ENCODE assay signal across 15 mouse cellular contexts in the genomic region with DNA sequence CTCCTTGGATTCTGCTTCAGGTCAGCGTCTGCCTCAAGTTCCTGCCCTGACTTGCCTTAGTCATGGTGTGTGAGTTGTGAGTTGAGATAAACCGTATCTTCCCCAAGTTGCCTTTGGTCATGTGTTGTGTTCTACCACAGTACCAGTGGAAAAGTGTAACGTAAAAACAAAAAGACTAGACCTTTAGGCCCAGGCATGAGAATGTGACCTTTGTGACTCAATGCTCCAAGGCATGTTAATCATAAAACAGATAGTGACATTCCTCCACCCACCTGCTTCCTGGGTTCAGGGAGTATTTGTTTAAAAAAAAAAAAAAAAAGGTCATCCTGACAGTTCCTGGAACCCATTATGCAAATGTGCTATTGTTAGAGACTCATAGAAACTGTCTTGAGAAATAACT.
"Had no signal": no experiment of that assay in that cellular context is flagged by ENCODE, and none has a peak within 500 bp of the region (broad histone marks: within the 10 kb centered on the region; RNA-seq: fewer than 3 reads in every experiment).

No protein-coding gene starts in this region.

- H3K9ac ChIP-seq: intestine, embryonic 15.5 days; limb, embryonic 12.5 days; limb, embryonic 15.5 days; liver, embryonic 12.5 days; liver, embryonic 15.5 days; lung, embryonic 14.5 days; midbrain, embryonic 12.5 days; neural tube, embryonic 13.5 days had no signal

- H3K36me3 ChIP-seq: intestine, embryonic 15.5 days; limb, embryonic 12.5 days; limb, embryonic 15.5 days; liver, embryonic 12.5 days; liver, embryonic 15.5 days; midbrain, embryonic 12.5 days; neural tube, embryonic 13.5 days had no signal

- H3K4me1 ChIP-seq: intestine, embryonic 15.5 days; liver, embryonic 12.5 days; liver, embryonic 15.5 days; midbrain, embryonic 12.5 days; neural tube, embryonic 13.5 days had no signal

- H3K4me3 ChIP-seq: intestine, embryonic 15.5 days; limb, embryonic 12.5 days; limb, embryonic 15.5 days; liver, embryonic 12.5 days; liver, embryonic 15.5 days; midbrain, embryonic 12.5 days; myocyte; neural tube, embryonic 13.5 days had no signal

- DNase-seq: left cerebral cortex, postnatal 4 days; lung, embryonic 14.5 days; thymus, adult 18-20 months; thymus, postnatal 36 days had no signal

- H3K27ac ChIP-seq: intestine, embryonic 15.5 days; limb, embryonic 12.5 days; limb, embryonic 15.5 days; liver, embryonic 12.5 days; liver, embryonic 15.5 days; macrophage; midbrain, embryonic 12.5 days; neural tube, embryonic 13.5 days had no signal

- ATAC-seq: intestine, embryonic 15.5 days; liver, embryonic 12.5 days; lung, postnatal 0 days; midbrain, embryonic 16.5 days had no signal

- H3K27me3 ChIP-seq: intestine, embryonic 15.5 days; limb, embryonic 12.5 days; limb, embryonic 15.5 days; liver, embryonic 12.5 days; liver, embryonic 15.5 days; midbrain, embryonic 12.5 days; neural tube, embryonic 13.5 days had no signal

- H3K9me3 ChIP-seq: limb, embryonic 15.5 days; liver, embryonic 15.5 days had no signal

- H3K4me2 ChIP-seq: intestine, embryonic 15.5 days; limb, embryonic 12.5 days; limb, embryonic 15.5 days; liver, embryonic 12.5 days; liver, embryonic 15.5 days; lung, embryonic 14.5 days; midbrain, embryonic 12.5 days; neural tube, embryonic 13.5 days had no signal
